Mouse (Mus musculus): ENCODE data around the gene Rilpl1. TPM values are rescaled to one million over a fixed set of nuclear protein-coding genes. Genes with fewer than 3 reads are reported as not detected.
"Not testable (repeated sequence)": the region's sequence is repeated elsewhere in the genome, so short reads cannot be mapped to it uniquely, and the experiment has no call there.

Gene Rilpl1
- total and polyA plus RNA-seq, 3 experiments, result 0.38 to 0.98 (median 0.41) TPM

DNA sequence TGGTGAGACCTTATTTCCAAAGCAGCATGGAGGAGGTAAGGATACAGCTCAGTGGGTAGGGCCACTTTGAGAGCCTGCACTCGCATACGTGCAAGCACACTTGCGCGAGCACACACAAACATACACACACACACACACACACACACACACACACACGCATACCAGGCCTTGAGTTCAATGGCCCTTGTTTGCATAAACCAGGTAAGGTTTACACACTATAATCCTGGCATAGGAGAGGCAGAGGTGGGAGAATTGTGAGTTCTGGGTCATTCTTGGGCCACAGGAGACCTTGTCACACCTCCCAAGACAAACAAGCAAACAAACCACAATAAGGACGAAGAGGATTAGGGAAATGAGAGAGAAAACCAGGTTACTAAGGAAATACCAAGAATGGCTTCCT lies 22.0 kb downstream of the Rilpl1 start:
- H3K36me3 ChIP-seq (replicated peaks), result no peaks in the 10 kb centered on the region

DNA sequence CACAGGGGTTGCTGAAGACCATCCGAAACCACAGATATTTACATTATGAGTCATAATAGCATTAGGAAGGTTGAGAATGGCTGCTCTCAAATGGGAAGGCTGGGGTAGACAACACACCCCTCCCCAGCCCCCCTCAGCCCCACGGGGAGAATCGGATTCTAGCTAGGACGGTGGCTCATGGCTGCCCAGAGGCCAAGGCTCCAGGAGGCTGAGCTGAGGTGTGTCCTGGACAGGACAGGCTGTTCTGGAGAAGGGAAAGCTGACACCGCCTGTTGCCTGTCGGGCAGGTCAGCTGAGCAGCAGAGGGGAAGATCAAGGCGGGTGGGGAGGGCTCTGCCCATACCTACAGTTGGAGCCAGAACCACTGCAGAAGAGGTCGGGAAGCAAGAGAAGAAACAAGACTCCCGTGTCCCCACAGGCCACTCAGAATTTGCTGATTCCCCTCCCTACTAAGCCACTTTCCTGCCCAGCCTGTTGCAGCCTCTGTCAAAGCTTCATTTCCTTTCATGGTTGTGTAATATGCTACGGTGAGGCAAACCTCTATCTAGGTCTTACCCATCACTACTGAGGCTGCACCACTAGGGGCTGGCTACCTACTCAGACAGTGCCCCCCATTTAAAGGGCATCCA lies 24.3 kb downstream of the Rilpl1 start:
- peaks cover 11% of the 10 kb centered on the region for H3K4me1 ChIP-seq (ENCODE audit: insufficient read depth, low read depth, low read length)
- ATAC-seq (ENCODE audit: extremely low read depth, insufficient number of reproducible peaks, low FRiP score, poor library complexity, severe bottlenecking) (no peak), DNase-seq (ENCODE audit: low spot score) (no peak)
- H3K27me3 ChIP-seq (ENCODE audit: insufficient read depth, low read length), result peaks cover 73% of the 10 kb centered on the region
- H3K36me3 ChIP-seq (replicated peaks), result no peaks in the 10 kb centered on the region
- no peak for TF ChIP-seq CTCF (IDR thresholded peaks at IDR 0.05; ENCODE audit: low read depth, low read length)
- TF ChIP-seq POLR2AphosphoS5 (IDR thresholded peaks at IDR 0.05; ENCODE audit: insufficient replicate concordance, low read depth, low read length), result no peak
- no peak for TF ChIP-seq GATA2 (IDR thresholded peaks at IDR 0.05; ENCODE audit: borderline replicate concordance, low read depth, low read length)
- TF ChIP-seq GATA1 (IDR thresholded peaks at IDR 0.05; ENCODE audit: borderline replicate concordance, low read length), result no peak
- TF ChIP-seq TAL1 (conservative IDR thresholded peaks at IDR 0.05; ENCODE audit: low read depth, low read length), result no peak
- no peak overlapping the region for H3K4me3 ChIP-seq (ENCODE audit: low read depth, low read length)
- no peaks in the 10 kb centered on the region for H3K9me3 ChIP-seq (replicated peaks)

More for the DNA sequence above, 22.0 kb downstream of the Rilpl1 start:
- no peaks in the 10 kb centered on the region for H3K9me3 ChIP-seq (replicated peaks)
- DNase-seq (ENCODE audit: low spot score) (no peak), ATAC-seq (ENCODE audit: extremely low read depth, insufficient number of reproducible peaks, low FRiP score, poor library complexity, severe bottlenecking) (no peak)
- TF ChIP-seq POLR2AphosphoS5 (IDR thresholded peaks at IDR 0.05; ENCODE audit: insufficient replicate concordance, low read depth, low read length) (no peak), TAL1 (conservative IDR thresholded peaks at IDR 0.05; ENCODE audit: low read depth, low read length) (no peak), GATA1 (IDR thresholded peaks at IDR 0.05; ENCODE audit: borderline replicate concordance, low read length) (no peak), CTCF (IDR thresholded peaks at IDR 0.05; ENCODE audit: low read depth, low read length) (no peak), GATA2 (IDR thresholded peaks at IDR 0.05; ENCODE audit: borderline replicate concordance, low read depth, low read length) (no peak)
- H3K27me3 ChIP-seq (ENCODE audit: insufficient read depth, low read length), result peaks cover 69% of the 10 kb centered on the region
- peaks cover 11% of the 10 kb centered on the region for H3K4me1 ChIP-seq (ENCODE audit: insufficient read depth, low read depth, low read length)
- H3K4me3 ChIP-seq (ENCODE audit: low read depth, low read length), result no peak overlapping the region

DNA sequence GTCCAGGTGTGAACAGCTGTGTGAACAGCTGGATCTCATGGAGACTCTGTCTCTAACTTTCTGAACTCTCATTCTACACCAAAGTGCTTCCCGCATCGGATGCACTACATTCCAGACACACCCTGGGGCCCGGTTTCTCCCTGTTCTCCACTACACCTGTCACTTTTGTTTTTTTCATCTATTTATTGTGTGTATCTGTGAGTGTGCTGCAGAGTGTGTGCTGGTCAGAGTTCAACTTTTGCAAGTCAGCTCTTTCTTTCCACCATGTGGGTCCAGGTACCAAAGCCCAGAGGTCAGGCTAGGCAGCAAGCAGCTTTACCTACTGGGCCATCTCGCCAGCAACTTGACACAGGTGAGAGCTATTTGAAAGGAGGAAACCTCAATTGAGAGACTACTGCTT lies 26.0 kb downstream of the Rilpl1 start:
- TF ChIP-seq CTCF (IDR thresholded peaks at IDR 0.05; ENCODE audit: low read depth, low read length) (no peak), GATA1 (IDR thresholded peaks at IDR 0.05; ENCODE audit: borderline replicate concordance, low read length) (no peak), GATA2 (IDR thresholded peaks at IDR 0.05; ENCODE audit: borderline replicate concordance, low read depth, low read length) (no peak), TAL1 (conservative IDR thresholded peaks at IDR 0.05; ENCODE audit: low read depth, low read length) (no peak), POLR2AphosphoS5 (IDR thresholded peaks at IDR 0.05; ENCODE audit: insufficient replicate concordance, low read depth, low read length) (no peak)
- DNase-seq (ENCODE audit: low spot score) (no peak), ATAC-seq (ENCODE audit: extremely low read depth, insufficient number of reproducible peaks, low FRiP score, poor library complexity, severe bottlenecking) (no peak)
- Histone ChIP-seq H3K4me1 (ENCODE audit: insufficient read depth, low read depth, low read length) (peaks cover 17% of the 10 kb centered on the region), H3K27me3 (ENCODE audit: insufficient read depth, low read length) (peaks cover 74% of the 10 kb centered on the region), H3K4me3 (ENCODE audit: low read depth, low read length) (no peak overlapping the region), H3K9me3 (replicated peaks) (no peaks in the 10 kb centered on the region), H3K36me3 (replicated peaks) (no peaks in the 10 kb centered on the region)

- DNase-seq (ENCODE audit: low spot score) (no peak), ATAC-seq (ENCODE audit: extremely low read depth, insufficient number of reproducible peaks, low FRiP score, poor library complexity, severe bottlenecking) (no peak)
- no peaks in the 10 kb centered on the region for H3K36me3 ChIP-seq (replicated peaks)
- no peaks in the 10 kb centered on the region for H3K9me3 ChIP-seq (replicated peaks)
- H3K4me3 ChIP-seq (ENCODE audit: low read depth, low read length), result no peak overlapping the region
- TF ChIP-seq CTCF (IDR thresholded peaks at IDR 0.05; ENCODE audit: low read depth, low read length) (no peak), POLR2AphosphoS5 (IDR thresholded peaks at IDR 0.05; ENCODE audit: insufficient replicate concordance, low read depth, low read length) (no peak), TAL1 (conservative IDR thresholded peaks at IDR 0.05; ENCODE audit: low read depth, low read length) (no peak), GATA1 (IDR thresholded peaks at IDR 0.05; ENCODE audit: borderline replicate concordance, low read length) (no peak), GATA2 (IDR thresholded peaks at IDR 0.05; ENCODE audit: borderline replicate concordance, low read depth, low read length) (no peak)
- H3K4me1 ChIP-seq (ENCODE audit: insufficient read depth, low read depth, low read length), result peaks cover 16% of the 10 kb centered on the region
- H3K27me3 ChIP-seq (ENCODE audit: insufficient read depth, low read length), result peaks cover 67% of the 10 kb centered on the region
These were observed 27.4 kb downstream of the Rilpl1 start for GRCm38 (mm10) chr5:124503742-124504141.

DNA sequence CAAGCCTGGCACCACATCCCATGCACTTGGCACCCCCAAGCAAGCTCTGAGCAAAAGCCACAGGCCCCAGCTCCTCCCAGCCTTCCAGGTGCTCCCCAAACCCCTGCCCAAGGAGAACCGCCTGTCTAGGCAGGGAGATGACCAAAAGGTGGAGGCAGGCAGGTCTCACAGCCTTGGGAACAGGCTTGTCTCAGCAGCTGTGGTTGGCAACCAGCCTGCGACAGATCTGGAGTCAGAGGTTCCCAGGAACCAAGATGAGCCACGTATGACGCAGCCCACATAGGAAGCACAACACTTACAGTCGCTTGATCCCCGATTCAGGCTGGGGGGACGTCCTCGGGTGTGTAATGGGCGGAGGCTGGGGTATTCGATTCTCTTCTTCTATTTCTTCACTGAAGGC lies 29.6 kb downstream of the Rilpl1 start:
- DNase-seq (ENCODE audit: low spot score) (no peak), ATAC-seq (ENCODE audit: extremely low read depth, insufficient number of reproducible peaks, low FRiP score, poor library complexity, severe bottlenecking) (no peak)
- H3K9me3 ChIP-seq (replicated peaks), result no peaks in the 10 kb centered on the region
- no peak overlapping the region for H3K4me3 ChIP-seq (ENCODE audit: low read depth, low read length)
- peaks cover 32% of the 10 kb centered on the region for H3K4me1 ChIP-seq (ENCODE audit: insufficient read depth, low read depth, low read length)
- H3K27me3 ChIP-seq (ENCODE audit: insufficient read depth, low read length), result peaks cover 51% of the 10 kb centered on the region
- TF ChIP-seq GATA1 (IDR thresholded peaks at IDR 0.05; ENCODE audit: borderline replicate concordance, low read length), result no peak
- no peak for TF ChIP-seq CTCF (IDR thresholded peaks at IDR 0.05; ENCODE audit: low read depth, low read length)
- TF ChIP-seq GATA2 (IDR thresholded peaks at IDR 0.05; ENCODE audit: borderline replicate concordance, low read depth, low read length), result no peak
- no peak for TF ChIP-seq TAL1 (conservative IDR thresholded peaks at IDR 0.05; ENCODE audit: low read depth, low read length)
- no peak for TF ChIP-seq POLR2AphosphoS5 (IDR thresholded peaks at IDR 0.05; ENCODE audit: insufficient replicate concordance, low read depth, low read length)
- no peaks in the 10 kb centered on the region for H3K36me3 ChIP-seq (replicated peaks)

DNA sequence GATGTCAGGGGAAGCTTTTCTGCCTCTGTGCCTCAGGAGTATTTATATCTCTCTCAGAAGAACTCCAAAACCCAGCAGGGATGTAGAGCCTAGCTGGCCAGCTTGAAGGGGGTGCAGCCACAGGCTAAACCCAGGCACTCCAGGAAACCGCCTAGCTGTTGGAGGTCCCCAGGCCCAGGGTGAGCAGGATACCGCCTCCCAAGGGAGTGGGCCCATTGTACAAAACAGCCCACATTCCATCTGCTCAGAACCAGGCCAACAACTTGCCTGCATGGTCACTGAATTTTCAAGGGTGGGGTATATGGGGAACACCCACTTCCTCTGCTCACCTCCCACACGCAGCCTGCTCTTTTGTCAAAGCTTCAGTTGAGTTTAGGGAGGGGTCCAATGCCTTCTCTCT lies 30.6 kb downstream of the Rilpl1 start:
- Histone ChIP-seq H3K36me3 (replicated peaks) (peaks cover under 1% of the 10 kb centered on the region), H3K27me3 (ENCODE audit: insufficient read depth, low read length) (peaks cover 45% of the 10 kb centered on the region), H3K9me3 (replicated peaks) (no peaks in the 10 kb centered on the region), H3K4me1 (ENCODE audit: insufficient read depth, low read depth, low read length) (peaks cover 34% of the 10 kb centered on the region), H3K4me3 (ENCODE audit: low read depth, low read length) (no peak overlapping the region)
- no peak for ATAC-seq (ENCODE audit: extremely low read depth, insufficient number of reproducible peaks, low FRiP score, poor library complexity, severe bottlenecking)
- no peak for DNase-seq (ENCODE audit: low spot score)
- no peak for TF ChIP-seq TAL1 (conservative IDR thresholded peaks at IDR 0.05; ENCODE audit: low read depth, low read length)
- TF ChIP-seq GATA1 (IDR thresholded peaks at IDR 0.05; ENCODE audit: borderline replicate concordance, low read length), result no peak
- TF ChIP-seq POLR2AphosphoS5 (IDR thresholded peaks at IDR 0.05; ENCODE audit: insufficient replicate concordance, low read depth, low read length), result no peak
- no peak for TF ChIP-seq CTCF (IDR thresholded peaks at IDR 0.05; ENCODE audit: low read depth, low read length)

- ATAC-seq (ENCODE audit: extremely low read depth, insufficient number of reproducible peaks, low FRiP score, poor library complexity, severe bottlenecking); H3K4me3 ChIP-seq (ENCODE audit: low read depth, low read length); H3K9me3 ChIP-seq (replicated peaks); DNase-seq (ENCODE audit: low spot score); H3K36me3 ChIP-seq (replicated peaks): not testable (repeated sequence)
- Histone ChIP-seq H3K4me1 (ENCODE audit: insufficient read depth, low read depth, low read length) (peaks cover 34% of the 10 kb centered on the region), H3K27me3 (ENCODE audit: insufficient read depth, low read length) (peaks cover 40% of the 10 kb centered on the region)
These were observed 31.2 kb downstream of the Rilpl1 start for GRCm38 (mm10) chr5:124500037-124500436.
